ENCODE assay signal across 10 mouse cellular contexts in genomic region chr8:122751342-122751741, GRCm38 (mm10). TPM values are rescaled to one million over a fixed set of nuclear protein-coding genes. Genes with fewer than 3 reads are reported as not detected.
DNase-seq lines count a peak whose midpoint lies in the region; ATAC-seq and TF ChIP-seq lines count a peak whose summit lies in the region.
"Had no signal": no experiment of that assay in that cellular context is flagged by ENCODE, and none has a peak within 500 bp of the region (broad histone marks: within the 10 kb centered on the region; RNA-seq: fewer than 3 reads in every experiment).

No protein-coding gene starts in this region.

- H3K27me3 ChIP-seq in lung, embryonic 16.5 days (ENCODE audit: control insufficient read depth, insufficient read depth, low read depth, low read length), result peaks cover 5% of the 10 kb centered on the region; the same call in 1 of the 2 replicates
- peaks cover 3% of the 10 kb centered on the region; the same call in 1 of the 2 replicates for H3K27me3 ChIP-seq in midbrain, postnatal 0 days (ENCODE audit: insufficient read depth, low read length)
- H3K27me3 ChIP-seq in thymus, adult 2 months (ENCODE audit: control insufficient read depth, insufficient read depth, low read length), result no peaks in the 10 kb centered on the region

- H3K9ac ChIP-seq in lung, embryonic 16.5 days (ENCODE audit: low read length), result no peak overlapping the region
- no peak overlapping the region for H3K9ac ChIP-seq in midbrain, postnatal 0 days (replicated peaks; ENCODE audit: low read length, poor library complexity, severe bottlenecking)
- H3K9ac ChIP-seq: liver, embryonic 15.5 days had no signal

- H3K4me3 ChIP-seq in lung, embryonic 16.5 days (ENCODE audit: low read length), result no peak overlapping the region
- no peak overlapping the region for H3K4me3 ChIP-seq in lung, adult 2 months (replicated peaks; ENCODE audit: extremely low read depth, low read depth, low read length)
- H3K4me3 ChIP-seq in midbrain, postnatal 0 days (ENCODE audit: low read depth, low read length), result peak overlapping the region; percentile 19
- no peak overlapping the region for H3K4me3 ChIP-seq in thymus, adult 2 months (ENCODE audit: control insufficient read depth, insufficient read depth, low read length)
- H3K4me3 ChIP-seq: liver, embryonic 15.5 days had no signal

- no peaks in the 10 kb centered on the region for H3K9me3 ChIP-seq in lung, embryonic 16.5 days (ENCODE audit: control insufficient read depth, low read length)
- no peaks in the 10 kb centered on the region for H3K9me3 ChIP-seq in midbrain, postnatal 0 days (ENCODE audit: low read length)
- H3K9me3 ChIP-seq: liver, embryonic 15.5 days had no signal

- peak; percentile 61 to 65 for DNase-seq in frontal cortex, postnatal 10 days (ENCODE audit: low spot score in 2 of 2)
- no peak for DNase-seq in frontal cortex, postnatal 25 days (ENCODE audit: low spot score in 2 of 2)
- DNase-seq in lung, adult 2 months, result no peak
- DNase-seq in cerebellum, adult 9-10 months, result peak; percentile 79
- peak; percentile 93 for DNase-seq in midbrain, postnatal 0 days (ENCODE audit: low spot score)
- no peak for DNase-seq in thymus, adult 2 months
- no peak for DNase-seq in ovary, postnatal 14 days (ENCODE audit: low spot score)
- DNase-seq: B cell, adult 2 months had no signal

- no peak overlapping the region for H3K27ac ChIP-seq in lung, embryonic 16.5 days (ENCODE audit: low read length)
- no peak overlapping the region for H3K27ac ChIP-seq in midbrain, postnatal 0 days (ENCODE audit: low read depth, low read length)
- H3K27ac ChIP-seq in thymus, adult 2 months (ENCODE audit: control insufficient read depth, insufficient read depth, low read length), result no peak overlapping the region
- H3K27ac ChIP-seq: liver, embryonic 15.5 days had no signal

- WGBS in lung, embryonic 16.5 days, result 66% methylated on average over 5 of the region's 5 CpGs
- WGBS in lung, adult 2 months, result 51% methylated on average over 5 of the region's 5 CpGs
- 50% methylated on average over 5 of the region's 5 CpGs for WGBS in midbrain, postnatal 0 days
- WGBS in thymus, adult 2 months, result 73% methylated on average over 5 of the region's 5 CpGs

- no peaks in the 10 kb centered on the region for H3K36me3 ChIP-seq in lung, embryonic 16.5 days (ENCODE audit: control insufficient read depth, insufficient read depth, low read length)
- no peaks in the 10 kb centered on the region for H3K36me3 ChIP-seq in midbrain, postnatal 0 days (ENCODE audit: insufficient read depth, low read length)
- no peaks in the 10 kb centered on the region for H3K36me3 ChIP-seq in thymus, adult 2 months (ENCODE audit: control insufficient read depth, insufficient read depth, low read length)
- H3K36me3 ChIP-seq: liver, embryonic 15.5 days had no signal

- no peaks in the 10 kb centered on the region for H3K4me1 ChIP-seq in lung, embryonic 16.5 days (replicated peaks; ENCODE audit: control insufficient read depth, insufficient read depth, low read length)
- no peaks in the 10 kb centered on the region for H3K4me1 ChIP-seq in lung, adult 2 months (ENCODE audit: control insufficient read depth, insufficient read depth, low read length)
- 0 out of 2 replicates have a peak, but pooled peaks cover 9% of the 10 kb centered on the region for H3K4me1 ChIP-seq in midbrain, postnatal 0 days (ENCODE audit: insufficient read depth, low read length)
- H3K4me1 ChIP-seq in thymus, adult 2 months (replicated peaks; ENCODE audit: control insufficient read depth, insufficient read depth, low read length), result peaks cover 5% of the 10 kb centered on the region
- H3K4me1 ChIP-seq: liver, embryonic 15.5 days had no signal

- 0 out of 2 replicates have a peak, but pooled peaks have one; percentile 28 for ATAC-seq in lung, embryonic 16.5 days (ENCODE audit: low read depth)
- peak; percentile 69 for ATAC-seq in midbrain, postnatal 0 days (ENCODE audit: low FRiP score)

- TF ChIP-seq POLR2A in lung, adult 2 months (IDR thresholded peaks at IDR 0.05; ENCODE audit: borderline replicate concordance, extremely low read depth, low read depth, low read length), result no peak
- no peak for TF ChIP-seq POLR2A in thymus, adult 2 months (IDR thresholded peaks at IDR 0.05; ENCODE audit: control insufficient read depth, extremely low read depth, insufficient read depth, low read length, poor library complexity)

- no peak overlapping the region for H3K4me2 ChIP-seq in lung, embryonic 16.5 days (ENCODE audit: low read depth, low read length)
- H3K4me2 ChIP-seq in midbrain, postnatal 0 days (ENCODE audit: low read depth, low read length, poor library complexity, severe bottlenecking), result peak overlapping the region; percentile 29
- H3K4me2 ChIP-seq: liver, embryonic 15.5 days had no signal

- TF ChIP-seq CTCF in lung, adult 2 months (IDR thresholded peaks at IDR 0.05; ENCODE audit: insufficient read depth, low read length), result no peak
- no peak for TF ChIP-seq CTCF in midbrain, postnatal 0 days (IDR thresholded peaks at IDR 0.05)
- no peak for TF ChIP-seq CTCF in thymus, adult 2 months (IDR thresholded peaks at IDR 0.05; ENCODE audit: borderline replicate concordance, control insufficient read depth, extremely low read depth, insufficient read depth, low read length, poor library complexity)

RNA-seq across cellular contexts. Expression of gene Acsf3, which starts 23.9 kb away (rescaled TPM):
- 17.0 and 17.1 TPM in 2 replicates for polyA plus RNA-seq in lung, embryonic 16.5 days (2015; fragmentation: Nextera tagmentation; extraction: Ambion mirVana)
- 16.3 and 17.7 TPM in 2 replicates for polyA plus RNA-seq in lung, adult 2 months (2012; rRNA removed)
- total RNA-seq in midbrain, postnatal 0 days (2014; rRNA removed), result 22.1 and 22.7 TPM in 2 replicates
- polyA plus RNA-seq in midbrain, postnatal 0 days (2015; fragmentation: Nextera tagmentation; extraction: Ambion mirVana), result 18.8 and 18.9 TPM in 2 replicates
- polyA plus RNA-seq in thymus, adult 2 months (2012; rRNA removed), result 17.5 and 19.6 TPM in 2 replicates

RNA-seq across cellular contexts. Expression of gene Cbfa2t3, which starts 52.4 kb away (rescaled TPM):
- polyA plus RNA-seq in lung, embryonic 16.5 days (2015; fragmentation: Nextera tagmentation; extraction: Ambion mirVana), result 5.8 and 6.8 TPM in 2 replicates
- 40.0 and 45.7 TPM in 2 replicates for polyA plus RNA-seq in lung, adult 2 months (2012; rRNA removed)
- 11.1 and 11.8 TPM in 2 replicates for total RNA-seq in midbrain, postnatal 0 days (2014; rRNA removed)
- polyA plus RNA-seq in midbrain, postnatal 0 days (2015; fragmentation: Nextera tagmentation; extraction: Ambion mirVana), result 13.3 and 15.9 TPM in 2 replicates
- 62.3 and 76.8 TPM in 2 replicates for polyA plus RNA-seq in thymus, adult 2 months (2012; rRNA removed)

Comparison
In these comparisons a context has a peak if more than half of its experiments do, and no peak if none do; other contexts are left out.
1. DNase-seq: peak in frontal cortex, postnatal 10 days (2 of 2), cerebellum, adult 9-10 months (single experiment) and midbrain, postnatal 0 days (single experiment); none in frontal cortex, postnatal 25 days (0 of 2), lung, adult 2 months (single experiment), thymus, adult 2 months (single experiment) and ovary, postnatal 14 days (single experiment).